Mouse (Mus musculus): ENCODE data around the gene Dram1.

Dram1 gene

GRCm38 (mm10) chr10:88379013-88379885 is at the start of gene Dram1, which contains the start of gene Gnptab:
Gene Dram1, minus strand, starts transcription at chr10:88379080.
Gene Gnptab, plus strand, starts transcription at chr10:88379132.
- no peak for TF ChIP-seq GATA4 (IDR thresholded peaks at IDR 0.05; ENCODE audit: insufficient replicate concordance, low read length)

- TF ChIP-seq GATA4 (IDR thresholded peaks at IDR 0.05; ENCODE audit: insufficient replicate concordance, low read length): no peak
Measured at GRCm38 (mm10) chr10:88427998-88428397, 49.1 kb upstream of the Dram1 start.

GRCm38 (mm10) chr10:88426896-88427295 is 48.0 kb upstream of the Dram1 start:
- no peak for TF ChIP-seq GATA4 (IDR thresholded peaks at IDR 0.05; ENCODE audit: insufficient replicate concordance, low read length)

GRCm38 (mm10) chr10:88426158-88426816 is 47.4 kb upstream of the Dram1 start:
- no peak for TF ChIP-seq GATA4 (IDR thresholded peaks at IDR 0.05; ENCODE audit: insufficient replicate concordance, low read length)

- TF ChIP-seq GATA4 (IDR thresholded peaks at IDR 0.05; ENCODE audit: insufficient replicate concordance, low read length): no peak
Measured at GRCm38 (mm10) chr10:88420655-88421435, 42.0 kb upstream of the Dram1 start.

GRCm38 (mm10) chr10:88420141-88420541 is 41.3 kb upstream of the Dram1 start:
- TF ChIP-seq GATA4 (IDR thresholded peaks at IDR 0.05; ENCODE audit: insufficient replicate concordance, low read length): no peak

- TF ChIP-seq GATA4 (IDR thresholded peaks at IDR 0.05; ENCODE audit: insufficient replicate concordance, low read length): no peak
Measured at GRCm38 (mm10) chr10:88417686-88418085, 38.8 kb upstream of the Dram1 start.

- no peak for TF ChIP-seq GATA4 (IDR thresholded peaks at IDR 0.05; ENCODE audit: insufficient replicate concordance, low read length)
Measured at GRCm38 (mm10) chr10:88412290-88412995, 33.6 kb upstream of the Dram1 start.

GRCm38 (mm10) chr10:88409751-88410150 is 30.9 kb upstream of the Dram1 start:
- no peak for TF ChIP-seq GATA4 (IDR thresholded peaks at IDR 0.05; ENCODE audit: insufficient replicate concordance, low read length)

GRCm38 (mm10) chr10:88407875-88408631 is 29.2 kb upstream of the Dram1 start:
- TF ChIP-seq GATA4 (IDR thresholded peaks at IDR 0.05; ENCODE audit: insufficient replicate concordance, low read length): no peak

GRCm38 (mm10) chr10:88405812-88406211 is 26.9 kb upstream of the Dram1 start:
- no peak for TF ChIP-seq GATA4 (IDR thresholded peaks at IDR 0.05; ENCODE audit: insufficient replicate concordance, low read length)

- no peak for TF ChIP-seq GATA4 (IDR thresholded peaks at IDR 0.05; ENCODE audit: insufficient replicate concordance, low read length)
Measured at GRCm38 (mm10) chr10:88404220-88404619, 25.3 kb upstream of the Dram1 start.

GRCm38 (mm10) chr10:88403021-88403420 is 24.1 kb upstream of the Dram1 start:
- no peak for TF ChIP-seq GATA4 (IDR thresholded peaks at IDR 0.05; ENCODE audit: insufficient replicate concordance, low read length)

- TF ChIP-seq GATA4 (IDR thresholded peaks at IDR 0.05; ENCODE audit: insufficient replicate concordance, low read length): no peak
Measured at GRCm38 (mm10) chr10:88399271-88399670, 20.4 kb upstream of the Dram1 start.

Measured in liver, adult (tissue).